Mouse (Mus musculus) myocyte (in vitro differentiated cells): Measurements from ENCODE around the gene Olfr1417.

Experiments used
- CEBPB ChIP-seq: IDR thresholded peaks from 2 replicates; pipeline ENCODE4 v1.6.1; 2011; ENCODE audit warnings: mild to moderate bottlenecking, moderate library complexity; ENCODE audit not compliant: poor library complexity, insufficient read depth, severe bottlenecking
- E2F4 ChIP-seq: IDR thresholded peaks from one replicate; pipeline ENCODE4 v1.6.1; 2011; ENCODE audit warnings: mild to moderate bottlenecking, control low read depth, moderate library complexity; ENCODE audit not compliant: insufficient read depth
- MAX ChIP-seq: IDR thresholded peaks from one replicate; pipeline ENCODE4 v1.6.1; 2011; ENCODE audit warnings: low read depth, mild to moderate bottlenecking, control low read depth
- POLR2A ChIP-seq: IDR thresholded peaks from one replicate; pipeline ENCODE4 v1.6.1; 2011; ENCODE audit warnings: low read depth, mild to moderate bottlenecking, control low read depth, moderate library complexity; ENCODE audit not compliant: insufficient read length
- POLR2AphosphoS2 ChIP-seq: IDR thresholded peaks from one replicate; pipeline ENCODE4 v1.6.1; 2011; ENCODE audit warnings: low read depth, control low read depth; ENCODE audit not compliant: insufficient read length
- TCF12 ChIP-seq: IDR thresholded peaks from one replicate; pipeline ENCODE4 v1.6.1; 2011; ENCODE audit warnings: mild to moderate bottlenecking, control low read depth; ENCODE audit not compliant: poor library complexity, insufficient read depth, severe bottlenecking
- USF1 ChIP-seq: IDR thresholded peaks from one replicate; pipeline ENCODE4 v1.6.1; 2011; ENCODE audit warnings: low read depth, mild to moderate bottlenecking, control low read depth, moderate library complexity

GRCm38 (mm10) chr19:11820211-11820610 lies 18.8 kb downstream of the Olfr1417 start:
- TF ChIP-seq TCF12 (no peak), POLR2A (no peak), MAX (no peak), CEBPB (no peak), USF1 (no peak), E2F4 (no peak), POLR2AphosphoS2 (no peak)
